Mouse (Mus musculus): ENCODE measurements around the gene Rpl34. TPM values are rescaled to one million over a fixed set of nuclear protein-coding genes. Genes with fewer than 3 reads are reported as not detected.

The Rpl34 gene
- total and polyA plus RNA-seq, 2 experiments from 2014 or later = 470 to 851 TPM

- no peak for TF ChIP-seq EP300 (IDR thresholded peaks at IDR 0.05; ENCODE audit: low read depth)
- TF ChIP-seq CTCF (IDR thresholded peaks at IDR 0.05; ENCODE audit: low read depth) = no peak
- H3K4me2 ChIP-seq (ENCODE audit: low read depth, low read length) = no peak overlapping the region
- DNase-seq (ENCODE audit: low spot score) (no peak), ATAC-seq (ENCODE audit: insufficient read depth, low read depth) (no peak)
- no peaks in the 10 kb centered on the region for H3K36me3 ChIP-seq (replicated peaks; ENCODE audit: control insufficient read depth, insufficient read depth, low read length)
- H3K4me3 ChIP-seq (ENCODE audit: low read depth, low read length) = no peak overlapping the region
- no peak overlapping the region for H3K9ac ChIP-seq (replicated peaks; ENCODE audit: low read depth, low read length)
- WGBS = 79% methylated on average over 8 of the region's 8 CpGs
- no peaks in the 10 kb centered on the region for H3K27me3 ChIP-seq (ENCODE audit: control insufficient read depth, insufficient read depth, low read length)
- no peaks in the 10 kb centered on the region for H3K9me3 ChIP-seq (replicated peaks; ENCODE audit: control insufficient read depth, low read length)
- no peaks in the 10 kb centered on the region for H3K4me1 ChIP-seq (ENCODE audit: control insufficient read depth, insufficient read depth)
- no peak overlapping the region for H3K27ac ChIP-seq (ENCODE audit: low read depth)
Observed at GRCm38 (mm10) chr3:130757117-130757852, 27.1 kb upstream of the Rpl34 start.

- no peaks in the 10 kb centered on the region for H3K27me3 ChIP-seq (ENCODE audit: control insufficient read depth, insufficient read depth, low read length)
- H3K27ac ChIP-seq (ENCODE audit: low read depth) = no peak overlapping the region
- no peak overlapping the region for H3K4me2 ChIP-seq (ENCODE audit: low read depth, low read length)
- H3K9ac ChIP-seq (replicated peaks; ENCODE audit: low read depth, low read length) = no peak overlapping the region
- H3K36me3 ChIP-seq (replicated peaks; ENCODE audit: control insufficient read depth, insufficient read depth, low read length) = no peaks in the 10 kb centered on the region
- WGBS = 77% methylated on average over 3 of the region's 3 CpGs
- H3K9me3 ChIP-seq (replicated peaks; ENCODE audit: control insufficient read depth, low read length) = peaks cover 5% of the 10 kb centered on the region; the same call in 1 of the 2 replicates
- TF ChIP-seq CTCF (IDR thresholded peaks at IDR 0.05; ENCODE audit: low read depth) = no peak
- no peak for TF ChIP-seq EP300 (IDR thresholded peaks at IDR 0.05; ENCODE audit: low read depth)
- H3K4me3 ChIP-seq (ENCODE audit: low read depth, low read length) = no peak overlapping the region
- DNase-seq (ENCODE audit: low spot score) (no peak), ATAC-seq (ENCODE audit: insufficient read depth, low read depth) (no peak)
- H3K4me1 ChIP-seq (ENCODE audit: control insufficient read depth, insufficient read depth) = no peaks in the 10 kb centered on the region
Observed at GRCm38 (mm10) chr3:130749206-130749605, 19.0 kb upstream of the Rpl34 start.

- Histone ChIP-seq H3K4me2 (ENCODE audit: low read depth, low read length) (no peak overlapping the region), H3K9ac (replicated peaks; ENCODE audit: low read depth, low read length) (no peak overlapping the region), H3K4me3 (ENCODE audit: low read depth, low read length) (no peak overlapping the region), H3K27me3 (ENCODE audit: control insufficient read depth, insufficient read depth, low read length) (no peaks in the 10 kb centered on the region), H3K36me3 (replicated peaks; ENCODE audit: control insufficient read depth, insufficient read depth, low read length) (no peaks in the 10 kb centered on the region), H3K27ac (ENCODE audit: low read depth) (no peak overlapping the region), H3K4me1 (ENCODE audit: control insufficient read depth, insufficient read depth) (no peaks in the 10 kb centered on the region), H3K9me3 (replicated peaks; ENCODE audit: control insufficient read depth, low read length) (peaks cover 5% of the 10 kb centered on the region; the same call in 1 of the 2 replicates)
- TF ChIP-seq CTCF (IDR thresholded peaks at IDR 0.05; ENCODE audit: low read depth) (no peak), EP300 (IDR thresholded peaks at IDR 0.05; ENCODE audit: low read depth) (no peak)
- ATAC-seq (ENCODE audit: insufficient read depth, low read depth) (no peak), DNase-seq (ENCODE audit: low spot score) (no peak)
- 67% methylated on average over 10 of the region's 10 CpGs for WGBS
Observed at GRCm38 (mm10) chr3:130746673-130747619, 16.7 kb upstream of the Rpl34 start.

- H3K27me3 ChIP-seq (ENCODE audit: control insufficient read depth, insufficient read depth, low read length) = no peaks in the 10 kb centered on the region
- DNase-seq (ENCODE audit: low spot score) (no peak), ATAC-seq (ENCODE audit: insufficient read depth, low read depth) (no peak)
- H3K4me3 ChIP-seq (ENCODE audit: low read depth, low read length) = no peak overlapping the region
- H3K36me3 ChIP-seq (replicated peaks; ENCODE audit: control insufficient read depth, insufficient read depth, low read length) = no peaks in the 10 kb centered on the region
- no peak overlapping the region for H3K27ac ChIP-seq (ENCODE audit: low read depth)
- H3K4me2 ChIP-seq (ENCODE audit: low read depth, low read length) = no peak overlapping the region
- no peaks in the 10 kb centered on the region for H3K9me3 ChIP-seq (replicated peaks; ENCODE audit: control insufficient read depth, low read length)
- 61% methylated on average over 21 of the region's 21 CpGs for WGBS
- no peak for TF ChIP-seq CTCF (IDR thresholded peaks at IDR 0.05; ENCODE audit: low read depth)
- TF ChIP-seq EP300 (IDR thresholded peaks at IDR 0.05; ENCODE audit: low read depth) = no peak
- H3K4me1 ChIP-seq (ENCODE audit: control insufficient read depth, insufficient read depth) = no peaks in the 10 kb centered on the region
- H3K9ac ChIP-seq (replicated peaks; ENCODE audit: low read depth, low read length) = no peak overlapping the region
Observed at GRCm38 (mm10) chr3:130737652-130738361, 7.6 kb upstream of the Rpl34 start.

GRCm38 (mm10) chr3:130736758-130737157 lies 6.6 kb upstream of the Rpl34 start:
- ATAC-seq (ENCODE audit: insufficient read depth, low read depth) (no peak), DNase-seq (ENCODE audit: low spot score) (no peak)
- Histone ChIP-seq H3K27me3 (ENCODE audit: control insufficient read depth, insufficient read depth, low read length) (no peaks in the 10 kb centered on the region), H3K27ac (ENCODE audit: low read depth) (no peak overlapping the region), H3K9me3 (replicated peaks; ENCODE audit: control insufficient read depth, low read length) (no peaks in the 10 kb centered on the region), H3K9ac (replicated peaks; ENCODE audit: low read depth, low read length) (no peak overlapping the region), H3K4me3 (ENCODE audit: low read depth, low read length) (no peak overlapping the region), H3K36me3 (replicated peaks; ENCODE audit: control insufficient read depth, insufficient read depth, low read length) (no peaks in the 10 kb centered on the region), H3K4me1 (ENCODE audit: control insufficient read depth, insufficient read depth) (no peaks in the 10 kb centered on the region), H3K4me2 (ENCODE audit: low read depth, low read length) (no peak overlapping the region)
- 43% methylated on average over 4 of the region's 4 CpGs for WGBS
- TF ChIP-seq EP300 (IDR thresholded peaks at IDR 0.05; ENCODE audit: low read depth) (no peak), CTCF (IDR thresholded peaks at IDR 0.05; ENCODE audit: low read depth) (no peak)

Data from heart, postnatal 0 days (tissue).